Mouse (Mus musculus): ENCODE results near the gene Manf. TPM values are rescaled to one million over a fixed set of nuclear protein-coding genes. Genes with fewer than 3 reads are reported as not detected.

Gene Manf
- total RNA-seq, 2 experiments from 2014 or later = 150 to 155 TPM

- no peak for DNase-seq (ENCODE audit: low spot score in 2 of 2)
- intact Hi-C loops (cut with DNase I) = loop anchor here (10.0 kb wide), 1 partner anchor 213 kb away; no protein-coding TSS in a partner anchor
These were observed 73.6 kb downstream of the Manf start for GRCm38 (mm10) chr9:106818191-106818590.

GRCm38 (mm10) chr9:106806503-106806902 lies 85.3 kb downstream of the Manf start:
- no peak for DNase-seq (ENCODE audit: low spot score in 2 of 2)
- intact Hi-C loops (cut with DNase I) = loop anchor here (10.0 kb wide), 1 partner anchor 302 kb away; no protein-coding TSS in a partner anchor

- intact Hi-C loops (cut with DNase I) = no loop called here
- DNase-seq (ENCODE audit: low spot score in 2 of 2) = no peak
These were observed 100.9 kb downstream of the Manf start for GRCm38 (mm10) chr9:106790831-106791230.

- no peak for DNase-seq (ENCODE audit: low spot score in 2 of 2)
- intact Hi-C loops (cut with DNase I) = loop anchor here (2.0 kb wide), 1 partner anchor 31 kb away; the partner anchor contains the start of gene Dcaf1
These were observed 102.4 kb downstream of the Manf start for GRCm38 (mm10) chr9:106789363-106789762.

- intact Hi-C loops (cut with DNase I) = loop anchor here (2.0 kb wide), 1 partner anchor 32 kb away; the partner anchor contains the start of gene Dcaf1
These were observed 102.9 kb downstream of the Manf start, which contains the start of gene Rad54l2 for GRCm38 (mm10) chr9:106788812-106789321. Rad54l2 (minus strand) TSS chr9:106789194.

More at GRCm38 (mm10) chr9:106788812-106789321, 102.9 kb downstream of the Manf start, which contains the start of gene Rad54l2:
- DNase-seq (ENCODE audit: low spot score in 2 of 2) = peak; percentile 82 to 83

Other genes with a start within 250 kb of the Manf start
- 10 to 100 TPM; 54.6 to 56.2 TPM for gene Grm2, start 235.9 kb downstream of the Manf start, total RNA-seq (2021)
- 100 to 1,000 TPM in 1 of 2 experiments, 10 to 100 TPM in 1; 96.3 to 106 TPM for gene Tex264, start 206.1 kb downstream of the Manf start, total RNA-seq (2021)
- 10 to 100 TPM; 16.5 to 17.1 TPM for gene Rad54l2, start 102.8 kb downstream of the Manf start, total RNA-seq (2021)
- gene Dcaf1, start 70.1 kb downstream of the Manf start, total RNA-seq (2021) = 10 to 100 TPM; 27.2 to 39.0 TPM
- gene Rbm15b, start 4.6 kb downstream of the Manf start, total RNA-seq (2021) = 10 to 100 TPM; 52.5 to 57.7 TPM

Data from left cerebral cortex, postnatal 25 days (tissue).